Mouse (Mus musculus): ENCODE measurements around the gene Kctd3. TPM values are rescaled to one million over a fixed set of nuclear protein-coding genes. Genes with fewer than 3 reads are reported as not detected.

The Kctd3 gene
- polyA plus RNA-seq, 1 experiment from 2014 or later, result 28.1 TPM

DNA sequence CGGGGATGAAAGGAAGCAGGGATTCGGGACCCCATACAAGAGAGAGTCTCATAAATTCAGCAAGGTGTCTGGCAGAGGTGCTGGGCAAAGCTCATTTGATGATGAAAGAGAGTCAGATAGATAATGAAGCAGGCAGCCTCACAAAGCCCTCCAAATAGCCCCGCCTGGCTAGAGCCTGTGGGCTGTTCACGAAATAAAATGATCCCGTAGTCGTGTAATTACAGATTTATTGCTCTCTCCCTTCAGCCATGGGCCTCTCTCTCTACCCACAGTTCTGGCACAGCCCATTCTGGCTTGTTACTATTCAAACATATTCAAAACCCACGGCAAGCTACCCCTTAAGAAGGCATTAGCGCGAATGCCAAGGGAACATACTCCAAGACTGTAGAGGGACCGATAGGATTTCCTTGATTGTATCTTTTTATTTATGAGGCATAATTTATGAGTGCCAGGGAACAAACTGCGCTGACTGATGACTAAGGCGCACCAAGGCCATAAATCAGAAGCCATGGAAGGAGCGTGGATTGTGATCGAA lies 70.3 kb downstream of the Kctd3 start:
- peaks cover 4% of the 10 kb centered on the region; the same call in 1 of the 2 replicates for H3K9me3 ChIP-seq
- H3K4me3 ChIP-seq, result no peak overlapping the region
- H3K4me1 ChIP-seq, result no peaks in the 10 kb centered on the region
- H3K27ac ChIP-seq (replicated peaks), result no peak overlapping the region
- no peaks in the 10 kb centered on the region for H3K27me3 ChIP-seq (replicated peaks; ENCODE audit: low read depth, poor library complexity, severe bottlenecking)
- DNase-seq (ENCODE audit: low spot score), result no peak
- 94% methylated on average over 14 of the region's 14 CpGs for WGBS
- no peaks in the 10 kb centered on the region for H3K36me3 ChIP-seq (replicated peaks)
